Mouse (Mus musculus) forebrain, embryonic 10.5 days (tissue): ENCODE results near the gene Zfp764. TPM values are rescaled to one million over a fixed set of nuclear protein-coding genes. Genes with fewer than 3 reads are reported as not detected.
"Not testable (repeated sequence)": the region's sequence is repeated elsewhere in the genome, so short reads cannot be mapped to it uniquely, and the experiment has no call there.

Experiments
- DNase-seq: peaks from one replicate; pipeline ENCODE4 v3.0.0-alpha.2; 2017; ENCODE audit warnings: low spot score; ENCODE audit errors: extremely low spot score
- H3K27ac ChIP-seq: fragments of 300-500 bp; sonication (generic); 2 replicates; pipeline ENCODE4 v1.5.1; 2016; ENCODE audit warnings: mild to moderate bottlenecking
- H3K27me3 ChIP-seq: fragments of 300-500 bp; sonication (generic); 2 replicates; pipeline ENCODE4 v1.6.1; 2016; ENCODE audit warnings: mild to moderate bottlenecking; ENCODE audit not compliant: poor library complexity, severe bottlenecking
- H3K36me3 ChIP-seq: fragments of 300-500 bp; sonication (generic); replicated peaks from 2 replicates; pipeline ENCODE4 v1.6.1; 2016; ENCODE audit warnings: mild to moderate bottlenecking, moderate library complexity
- H3K4me1 ChIP-seq: fragments of 300-500 bp; sonication (generic); 2 replicates; pipeline ENCODE4 v1.6.1; 2016
- H3K4me3 ChIP-seq: fragments of 300-500 bp; sonication (generic); 2 replicates; pipeline ENCODE4 v1.5.1; 2016; ENCODE audit warnings: mild to moderate bottlenecking, moderate library complexity
- H3K9me3 ChIP-seq: fragments of 300-500 bp; sonication (generic); 2 replicates; pipeline ENCODE4 v1.6.1; 2016; ENCODE audit warnings: mild to moderate bottlenecking, moderate library complexity
- WGBS: fragments of 180-500 bp; shearing (Covaris S2); methylation state at CpG from one replicate; pipeline ENCODE4 v1.1.7; 2016; 5-methylcytosine and 5-hydroxymethylcytosine counted together
- polyA plus RNA-seq: library from polyadenylated mRNA; unstranded; fragments of >200 nt; fragmentation: Nextera tagmentation; extraction: Ambion mirVana; gene quantifications from 2 replicates; pipeline ENCODE4 v1.2.1, GENCODE M21; 2016

The Zfp764 gene
- polyA plus RNA-seq, 1 experiment from 2014 or later: 5.8 TPM

- H3K36me3 ChIP-seq: peaks cover 42% of the 10 kb centered on the region
- H3K9me3 ChIP-seq: peaks cover 24% of the 10 kb centered on the region
- H3K27ac ChIP-seq, H3K4me3 ChIP-seq, H3K27me3 ChIP-seq, DNase-seq: not testable (repeated sequence)
- H3K4me1 ChIP-seq: peaks cover 16% of the 10 kb centered on the region
- WGBS: 87% methylated on average over 4 of the region's 4 CpGs
Observed at GRCm38 (mm10) chr7:127385560-127385959, 21.1 kb downstream of the Zfp764 start.

GRCm38 (mm10) chr7:127378310-127378921, 28.2 kb downstream of the Zfp764 start:
- Histone ChIP-seq H3K4me3 (no peak overlapping the region), H3K36me3 (peaks cover 27% of the 10 kb centered on the region), H3K27me3 (no peaks in the 10 kb centered on the region), H3K9me3 (peaks cover 15% of the 10 kb centered on the region), H3K4me1 (peaks cover 10% of the 10 kb centered on the region), H3K27ac (no peak overlapping the region)
- no peak for DNase-seq
- 84% methylated on average over 6 of the region's 6 CpGs for WGBS

- H3K4me3 ChIP-seq: peak within 1 kb of the TSS; percentile 75
- 4% methylated on average over 49 of the region's 49 CpGs for WGBS
- H3K4me1 ChIP-seq, H3K9me3 ChIP-seq, H3K27me3 ChIP-seq: not testable (repeated sequence)
- peak within 1 kb of the TSS; percentile 86 for H3K27ac ChIP-seq
- DNase-seq: peak; percentile 86
- H3K36me3 ChIP-seq: peaks cover 31% of the 10 kb centered on the region
Observed at GRCm38 (mm10) chr7:127375271-127376245, 31.1 kb downstream of the Zfp764 start, which contains the start of gene Zfp747. TSS of gene Zfp747 (minus strand) at chr7:127376050.

- H3K36me3 ChIP-seq: peaks cover 31% of the 10 kb centered on the region
- not testable (repeated sequence) for H3K9me3 ChIP-seq, H3K4me3 ChIP-seq, DNase-seq, H3K4me1 ChIP-seq, H3K27me3 ChIP-seq, H3K27ac ChIP-seq
- WGBS: 83% methylated on average over 3 of the region's 3 CpGs
Observed at GRCm38 (mm10) chr7:127371870-127372269, 34.8 kb downstream of the Zfp764 start.

- H3K27ac ChIP-seq: no peak overlapping the region
- H3K4me1 ChIP-seq: peaks cover 10% of the 10 kb centered on the region
- H3K4me3 ChIP-seq: no peak overlapping the region
- 90% methylated on average over 2 of the region's 2 CpGs for WGBS
- peaks cover 31% of the 10 kb centered on the region for H3K36me3 ChIP-seq
- no peak for DNase-seq
- H3K9me3 ChIP-seq: peaks cover 7% of the 10 kb centered on the region; the same call in 1 of the 2 replicates
- H3K27me3 ChIP-seq: no peaks in the 10 kb centered on the region
Observed at GRCm38 (mm10) chr7:127371213-127371612, 35.4 kb downstream of the Zfp764 start.

GRCm38 (mm10) chr7:127366249-127366648, 40.4 kb downstream of the Zfp764 start:
- WGBS: 88% methylated on average over 3 of the region's 3 CpGs

GRCm38 (mm10) chr7:127364166-127364565, 42.5 kb downstream of the Zfp764 start:
- WGBS: 49% methylated on average over 4 of the region's 4 CpGs
- Histone ChIP-seq H3K9me3 (no peaks in the 10 kb centered on the region), H3K27me3 (peaks cover 51% of the 10 kb centered on the region), H3K4me3 (peak overlapping the region; percentile 52), H3K4me1 (peaks cover 12% of the 10 kb centered on the region), H3K27ac (no peak overlapping the region), H3K36me3 (no peaks in the 10 kb centered on the region)
- DNase-seq: no peak

More at GRCm38 (mm10) chr7:127366249-127366648, 40.4 kb downstream of the Zfp764 start:
- Histone ChIP-seq H3K36me3 (no peaks in the 10 kb centered on the region), H3K9me3 (no peaks in the 10 kb centered on the region), H3K4me3 (no peak overlapping the region), H3K27me3 (peaks cover 40% of the 10 kb centered on the region), H3K4me1 (peaks cover 12% of the 10 kb centered on the region), H3K27ac (no peak overlapping the region)
- no peak for DNase-seq

GRCm38 (mm10) chr7:127363475-127363921, 43.1 kb downstream of the Zfp764 start:
- Histone ChIP-seq H3K36me3 (no peaks in the 10 kb centered on the region), H3K9me3 (no peaks in the 10 kb centered on the region), H3K27me3 (peaks cover 51% of the 10 kb centered on the region), H3K4me3 (peak overlapping the region; percentile 52), H3K27ac (peak overlapping the region; percentile 68), H3K4me1 (peaks cover 12% of the 10 kb centered on the region)
- peak; percentile 42 for DNase-seq
- under 1% methylated on average over 24 of the region's 24 CpGs for WGBS

- not testable (repeated sequence) for DNase-seq
- H3K4me3 ChIP-seq: peak overlapping the region; percentile 26; the same call in 1 of the 2 replicates
Observed at GRCm38 (mm10) chr7:127362418-127362817, 44.2 kb downstream of the Zfp764 start.

GRCm38 (mm10) chr7:127361449-127361848, 45.2 kb downstream of the Zfp764 start:
- H3K27ac ChIP-seq: no peak overlapping the region; the same call in 1 of the 2 replicates
- peaks cover 12% of the 10 kb centered on the region for H3K4me1 ChIP-seq
- no peaks in the 10 kb centered on the region for H3K9me3 ChIP-seq
- H3K36me3 ChIP-seq: no peaks in the 10 kb centered on the region
- 59% methylated on average over 13 of the region's 13 CpGs for WGBS
- no peak overlapping the region for H3K4me3 ChIP-seq
- H3K27me3 ChIP-seq: peaks cover 51% of the 10 kb centered on the region
- DNase-seq: no peak

More at GRCm38 (mm10) chr7:127362418-127362817, 44.2 kb downstream of the Zfp764 start:
- peaks cover 12% of the 10 kb centered on the region for H3K4me1 ChIP-seq
- not testable (repeated sequence) for H3K36me3 ChIP-seq, H3K9me3 ChIP-seq, H3K27ac ChIP-seq
- peaks cover 51% of the 10 kb centered on the region for H3K27me3 ChIP-seq
- 18% methylated on average over 13 of the region's 13 CpGs for WGBS

GRCm38 (mm10) chr7:127360265-127360664, 46.4 kb downstream of the Zfp764 start:
- WGBS: 85% methylated on average over 4 of the region's 4 CpGs
- H3K27me3 ChIP-seq: peaks cover 44% of the 10 kb centered on the region

GRCm38 (mm10) chr7:127358472-127358871, 48.1 kb downstream of the Zfp764 start:
- 0 out of 2 replicates have a peak, but pooled peaks cover under 1% of the 10 kb centered on the region for H3K9me3 ChIP-seq
- no peak overlapping the region for H3K27ac ChIP-seq
- H3K4me1 ChIP-seq: peaks cover 3% of the 10 kb centered on the region
- no peaks in the 10 kb centered on the region for H3K36me3 ChIP-seq
- no peak for DNase-seq
- H3K27me3 ChIP-seq: peaks cover 26% of the 10 kb centered on the region
- WGBS: 74% methylated on average over 4 of the region's 4 CpGs
- H3K4me3 ChIP-seq: no peak overlapping the region

More at GRCm38 (mm10) chr7:127360265-127360664, 46.4 kb downstream of the Zfp764 start:
- DNase-seq: no peak
- H3K36me3 ChIP-seq: no peaks in the 10 kb centered on the region
- H3K4me3 ChIP-seq: no peak overlapping the region
- peaks cover 12% of the 10 kb centered on the region for H3K4me1 ChIP-seq
- no peaks in the 10 kb centered on the region for H3K9me3 ChIP-seq
- H3K27ac ChIP-seq: no peak overlapping the region
